Mouse (Mus musculus) brain, adult 2 months (tissue): Measurements from ENCODE around the gene Lipa.

Experiments
- DNase-seq: peaks from one replicate; pipeline ENCODE4 v3.0.0; 2011; ENCODE audit warnings: low read depth, low spot score

Gene Lipa

GRCm38 (mm10) chr19:34523106-34523725, 4.1 kb downstream of the Lipa start:
- DNase-seq = peak; percentile 56

GRCm38 (mm10) chr19:34521978-34522377, 5.3 kb downstream of the Lipa start:
- DNase-seq = no peak

GRCm38 (mm10) chr19:34521361-34521760, 5.9 kb downstream of the Lipa start:
- DNase-seq = no peak

GRCm38 (mm10) chr19:34520051-34520450, 7.2 kb downstream of the Lipa start:
- DNase-seq = no peak

GRCm38 (mm10) chr19:34519646-34520045, 7.6 kb downstream of the Lipa start:
- DNase-seq = no peak

GRCm38 (mm10) chr19:34518786-34519185, 8.5 kb downstream of the Lipa start:
- DNase-seq = no peak

GRCm38 (mm10) chr19:34517812-34518594, 9.3 kb downstream of the Lipa start:
- DNase-seq = peak; percentile 51

GRCm38 (mm10) chr19:34517197-34517596, 10.1 kb downstream of the Lipa start:
- DNase-seq = no peak

- DNase-seq = no peak
These were observed 10.9 kb downstream of the Lipa start for GRCm38 (mm10) chr19:34516346-34516745.

GRCm38 (mm10) chr19:34515681-34516080, 11.6 kb downstream of the Lipa start:
- peak; percentile 42 for DNase-seq

GRCm38 (mm10) chr19:34511528-34511927, 15.7 kb downstream of the Lipa start:
- DNase-seq = no peak

GRCm38 (mm10) chr19:34510717-34511116, 16.6 kb downstream of the Lipa start:
- DNase-seq = no peak

- no peak for DNase-seq
These were observed 22.0 kb downstream of the Lipa start for GRCm38 (mm10) chr19:34505161-34505721.

GRCm38 (mm10) chr19:34500763-34501162, 26.5 kb downstream of the Lipa start:
- peak; percentile 85 for DNase-seq

GRCm38 (mm10) chr19:34496353-34496752, 30.9 kb downstream of the Lipa start:
- no peak for DNase-seq

GRCm38 (mm10) chr19:34493859-34494258, 33.4 kb downstream of the Lipa start:
- DNase-seq = no peak

GRCm38 (mm10) chr19:34483547-34483946, 43.7 kb downstream of the Lipa start:
- DNase-seq = peak; percentile 60

GRCm38 (mm10) chr19:34474991-34475971, 52.0 kb downstream of the Lipa start, which contains the start of gene Ch25h:
Gene Ch25h, minus strand, starts transcription at chr19:34475164.
- DNase-seq = peak; percentile 62

- peak; percentile 32 for DNase-seq
These were observed 52.9 kb downstream of the Lipa start for GRCm38 (mm10) chr19:34474228-34474990.

GRCm38 (mm10) chr19:34471703-34472102, 55.6 kb downstream of the Lipa start:
- DNase-seq = no peak

- no peak for DNase-seq
These were observed 58.5 kb downstream of the Lipa start for GRCm38 (mm10) chr19:34468794-34469193.
